Mouse (Mus musculus) liver, adult 2 months (tissue): ENCODE measurements around the gene Tenm3.

ENCODE experiments used
- CTCF ChIP-seq: fragments of 200-500 bp; IDR thresholded peaks from 2 replicates; pipeline ENCODE4 v1.5.1; 2011; ENCODE audit warnings: low read depth, low read length, control low read depth
- POLR2A ChIP-seq: fragments of 200-500 bp; IDR thresholded peaks from 2 replicates; pipeline ENCODE4 v1.6.1; 2011; ENCODE audit warnings: low read length, control low read depth; ENCODE audit not compliant: insufficient read depth; ENCODE audit errors: extremely low read depth

DNA sequence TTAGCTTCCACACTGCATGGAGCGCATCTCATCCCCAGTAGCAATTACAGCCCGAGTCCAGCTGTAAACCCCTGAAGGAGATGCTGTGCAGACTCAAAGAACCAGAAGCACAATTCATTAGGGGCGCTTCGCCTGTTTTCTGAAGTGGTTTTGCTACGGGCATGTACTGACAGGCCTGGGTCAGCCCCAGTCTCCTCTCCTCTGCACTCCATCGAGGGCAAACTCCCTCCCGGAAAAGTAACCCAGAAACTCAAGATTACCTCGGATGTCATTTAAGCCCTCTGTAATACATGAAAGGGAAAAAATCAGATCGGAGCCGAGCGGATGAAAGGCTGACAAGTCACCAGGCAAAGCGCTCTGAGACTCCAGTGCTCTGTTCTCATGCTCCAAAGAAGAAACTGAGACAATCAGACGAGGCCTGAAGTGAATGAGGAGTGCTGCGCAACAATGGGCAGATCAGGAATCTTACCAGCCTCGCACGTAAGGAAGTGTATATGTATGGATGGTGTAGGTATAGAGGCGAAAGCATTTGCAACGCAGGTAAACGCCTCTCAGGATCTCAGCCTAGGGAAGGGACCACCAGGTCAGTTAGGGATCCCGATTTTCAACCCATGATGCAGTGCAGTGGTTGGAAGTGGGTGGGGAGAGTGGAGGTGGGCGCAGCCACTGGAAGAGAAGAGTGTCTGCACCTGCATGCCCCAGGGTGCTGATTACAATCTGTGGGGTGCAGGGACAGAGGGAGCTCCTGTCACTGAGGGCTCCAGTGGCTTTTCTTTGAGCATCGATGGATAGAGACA, 387.2 kb downstream of the Tenm3 start:
- TF ChIP-seq POLR2A (no peak), CTCF (no peak)
